ENCODE assay signal across 8 mouse cellular contexts in the genomic region with DNA sequence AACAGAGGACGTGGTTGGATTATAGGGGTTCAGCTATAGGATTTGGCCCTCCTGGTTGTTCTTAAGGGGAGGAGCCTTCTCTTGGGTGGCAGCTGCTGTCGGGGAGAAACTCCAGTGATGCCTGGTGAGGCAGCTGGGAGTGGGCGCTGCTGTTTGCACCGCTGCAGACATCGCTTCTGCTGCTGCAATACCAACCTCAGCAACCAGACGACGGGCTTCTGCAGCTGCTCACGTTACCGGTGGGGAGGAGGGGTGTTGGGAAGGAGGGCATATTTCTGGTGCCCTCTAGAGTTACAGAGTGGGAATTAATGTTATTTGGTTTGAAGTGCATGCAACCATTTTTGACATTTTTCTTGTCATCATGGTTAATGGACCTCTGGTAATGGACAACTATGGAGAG. TPM values are rescaled to one million over a fixed set of nuclear protein-coding genes. Genes with fewer than 3 reads are reported as not detected.
DNase-seq lines count a peak whose midpoint lies in the region; ATAC-seq lines count a peak whose summit lies in the region.

No protein-coding gene starts in this region.

- DNase-seq in adipocyte (ENCODE audit: low spot score), result peak; percentile 71
- peak; percentile 89 for DNase-seq in embryo, embryonic 10 days (ENCODE audit: low spot score)
- DNase-seq in gastrocnemius, postnatal 10 days, result peak; percentile 45
- DNase-seq in intestine, embryonic 14.5 days (ENCODE audit: low spot score), result peak; percentile 75
- peak; percentile 73 to 93 for DNase-seq in left cerebral cortex, postnatal 14 days (ENCODE audit: low spot score in 2 of 2)
- DNase-seq in right cerebral cortex, postnatal 14 days, result peak; percentile 71
- DNase-seq in urinary bladder, postnatal 4 days (ENCODE audit: low spot score in 2 of 2), result peak; percentile 49 to 66

- peak overlapping the region; percentile 54 for H3K4me2 ChIP-seq in intestine, embryonic 14.5 days (ENCODE audit: low read length)

- no peak for ATAC-seq in intestine, embryonic 14.5 days (replicated peaks; ENCODE audit: low FRiP score, low TSS enrichment, low read depth)
- peak; percentile 69 for ATAC-seq in megakaryocyte-erythroid progenitor cell, adult 5-6 weeks (replicated peaks; ENCODE audit: low FRiP score, low TSS enrichment, poor library complexity, severe bottlenecking)

- H3K4me3 ChIP-seq in intestine, embryonic 14.5 days (ENCODE audit: low read depth, low read length), result peak overlapping the region; percentile 78

- H3K27me3 ChIP-seq in intestine, embryonic 14.5 days (replicated peaks; ENCODE audit: control insufficient read depth, insufficient read depth, low read length), result no peaks in the 10 kb centered on the region

- WGBS in intestine, embryonic 14.5 days, result 0% methylated on average over 9 of the region's 9 CpGs

- H3K36me3 ChIP-seq in intestine, embryonic 14.5 days (ENCODE audit: control insufficient read depth, insufficient read depth, low read length), result peaks cover 23% of the 10 kb centered on the region

- H3K9me3 ChIP-seq in intestine, embryonic 14.5 days (ENCODE audit: control insufficient read depth, low read length), result no peaks in the 10 kb centered on the region

- peaks cover 10% of the 10 kb centered on the region for H3K4me1 ChIP-seq in intestine, embryonic 14.5 days (replicated peaks; ENCODE audit: control insufficient read depth, insufficient read depth, low read length)

- peak overlapping the region; percentile 99 for H3K27ac ChIP-seq in intestine, embryonic 14.5 days (ENCODE audit: low read depth)

- intact Hi-C loops in left cerebral cortex, postnatal 14 days (cut with DNase I), result loop anchor here (2.0 kb wide), 1 partner anchor 77 kb away; a partner anchor contains a TSS

- peak overlapping the region; percentile 76 for H3K9ac ChIP-seq in intestine, embryonic 14.5 days (ENCODE audit: low read length)

RNA-seq across cellular contexts. Expression of a gene that starts 1.4 kb away (rescaled TPM):
- total RNA-seq in gastrocnemius, postnatal 10 days (2021), result 10 to 100 TPM; 36.9 to 43.6 TPM
- polyA plus RNA-seq in intestine, embryonic 14.5 days (2014; fragmentation: Nextera tagmentation; extraction: Ambion mirVana), result 37.6 and 45.9 TPM in 2 replicates
- 10 to 100 TPM; 83.4 to 84.4 TPM for total RNA-seq in left cerebral cortex, postnatal 14 days (2021)
- 53.6 and 53.7 TPM in 2 replicates for total RNA-seq in megakaryocyte-erythroid progenitor cell, adult 5-6 weeks (2014; fragmentation: Nextera tagmentation)
- total RNA-seq in megakaryocyte-erythroid progenitor cell, adult 5-6 weeks (2017), result 37.3 and 63.3 TPM in 2 replicates
